Mouse (Mus musculus) heart, embryonic 11.5 days (tissue): ENCODE data around the gene Sorcs2. TPM values are rescaled to one million over a fixed set of nuclear protein-coding genes. Genes with fewer than 3 reads are reported as not detected.
"Not testable (repeated sequence)": the region's sequence is repeated elsewhere in the genome, so short reads cannot be mapped to it uniquely, and the experiment has no call there.

Source experiments
- ATAC-seq: fragments of 200-750 bp; cut with Nextera tagmentation; replicated peaks from 2 replicates; pipeline ENCODE4 v1.8.0; 2017; ENCODE audit warnings: moderate library complexity; ENCODE audit not compliant: insufficient number of reproducible peaks, low FRiP score, low TSS enrichment
- H3K27ac ChIP-seq: fragments of 300-500 bp; sonication (generic); 2 replicates; pipeline ENCODE4 v1.5.1; 2014; ENCODE audit warnings: mild to moderate bottlenecking, low read depth, low read length
- H3K27me3 ChIP-seq: fragments of 300-500 bp; sonication (generic); 2 replicates; pipeline ENCODE4 v1.6.1; 2014; ENCODE audit warnings: mild to moderate bottlenecking, low read length, mixed read lengths; ENCODE audit not compliant: control insufficient read depth, insufficient read depth
- H3K36me3 ChIP-seq: fragments of 300-500 bp; sonication (generic); 2 replicates; pipeline ENCODE4 v1.6.1; 2014; ENCODE audit warnings: mild to moderate bottlenecking, low read length, moderate library complexity, mixed read lengths; ENCODE audit not compliant: control insufficient read depth, insufficient read depth
- H3K4me1 ChIP-seq: fragments of 300-500 bp; sonication (generic); 2 replicates; pipeline ENCODE4 v1.6.1; 2014; ENCODE audit warnings: low read length; ENCODE audit not compliant: control insufficient read depth, insufficient read depth
- H3K4me2 ChIP-seq: fragments of 300-500 bp; sonication (generic); 2 replicates; pipeline ENCODE4 v1.6.1; 2014; ENCODE audit warnings: mild to moderate bottlenecking, moderate library complexity
- H3K4me3 ChIP-seq: fragments of 300-500 bp; sonication (generic); 2 replicates; pipeline ENCODE4 v1.5.1; 2014; ENCODE audit warnings: low read depth, low read length
- H3K9ac ChIP-seq: fragments of 300-500 bp; sonication (generic); 2 replicates; pipeline ENCODE4 v1.6.1; 2014; ENCODE audit warnings: mild to moderate bottlenecking, low read depth, low read length, moderate library complexity
- H3K9me3 ChIP-seq: fragments of 300-500 bp; sonication (generic); replicated peaks from 2 replicates; pipeline ENCODE4 v1.6.1; 2016; ENCODE audit warnings: low read length; ENCODE audit not compliant: control insufficient read depth
- WGBS: fragments of 180-500 bp; shearing (Covaris S2); extraction: QIAGEN DNeasy Blood & Tissue Kit; methylation state at CpG from one replicate; pipeline ENCODE4 v1.1.7; 2014; ENCODE audit not compliant: insufficient replicate concordance; 5-methylcytosine and 5-hydroxymethylcytosine counted together
- polyA plus RNA-seq: library from polyadenylated mRNA; unstranded; fragments of >200 nt; fragmentation: Nextera tagmentation; extraction: Ambion mirVana; gene quantifications from 2 replicates; pipeline ENCODE4 v1.2.1, GENCODE M21; 2014

Sorcs2 gene
- polyA plus RNA-seq, 1 experiment from 2014 or later: 7.3 TPM

DNA sequence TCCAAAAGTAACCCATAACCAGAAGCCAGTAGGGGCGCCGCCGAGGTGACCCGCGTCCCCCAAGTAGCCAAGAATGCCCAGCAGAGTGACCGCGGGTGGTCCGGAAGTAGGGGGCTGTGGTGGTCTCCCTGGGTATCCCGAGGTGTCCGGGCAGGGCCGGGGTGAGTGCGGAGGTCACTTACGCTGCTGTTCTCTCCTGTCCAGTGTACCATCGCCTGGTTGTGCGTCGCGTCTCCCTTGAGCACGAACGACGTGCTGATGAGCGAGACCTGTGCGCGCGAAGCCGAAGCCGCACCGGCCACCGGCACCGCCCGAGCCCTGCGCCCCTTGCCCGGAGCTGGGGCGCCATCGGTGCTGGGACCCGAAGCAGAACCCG lies 567 bp downstream of the Sorcs2 start:
- peaks cover 18% of the 10 kb centered on the region for H3K27me3 ChIP-seq
- WGBS: 0% methylated on average over 36 of the region's 36 CpGs
- H3K4me3 ChIP-seq: peak overlapping the region; percentile 67
- H3K4me1 ChIP-seq: 0 out of 2 replicates have a peak, but pooled peaks cover 3% of the 10 kb centered on the region
- H3K4me2 ChIP-seq: peak overlapping the region; percentile 79
- H3K36me3 ChIP-seq: no peaks in the 10 kb centered on the region
- no peaks in the 10 kb centered on the region for H3K9me3 ChIP-seq
- H3K9ac ChIP-seq: peak overlapping the region; percentile 78
- no peak overlapping the region for H3K27ac ChIP-seq
- ATAC-seq: no peak

DNA sequence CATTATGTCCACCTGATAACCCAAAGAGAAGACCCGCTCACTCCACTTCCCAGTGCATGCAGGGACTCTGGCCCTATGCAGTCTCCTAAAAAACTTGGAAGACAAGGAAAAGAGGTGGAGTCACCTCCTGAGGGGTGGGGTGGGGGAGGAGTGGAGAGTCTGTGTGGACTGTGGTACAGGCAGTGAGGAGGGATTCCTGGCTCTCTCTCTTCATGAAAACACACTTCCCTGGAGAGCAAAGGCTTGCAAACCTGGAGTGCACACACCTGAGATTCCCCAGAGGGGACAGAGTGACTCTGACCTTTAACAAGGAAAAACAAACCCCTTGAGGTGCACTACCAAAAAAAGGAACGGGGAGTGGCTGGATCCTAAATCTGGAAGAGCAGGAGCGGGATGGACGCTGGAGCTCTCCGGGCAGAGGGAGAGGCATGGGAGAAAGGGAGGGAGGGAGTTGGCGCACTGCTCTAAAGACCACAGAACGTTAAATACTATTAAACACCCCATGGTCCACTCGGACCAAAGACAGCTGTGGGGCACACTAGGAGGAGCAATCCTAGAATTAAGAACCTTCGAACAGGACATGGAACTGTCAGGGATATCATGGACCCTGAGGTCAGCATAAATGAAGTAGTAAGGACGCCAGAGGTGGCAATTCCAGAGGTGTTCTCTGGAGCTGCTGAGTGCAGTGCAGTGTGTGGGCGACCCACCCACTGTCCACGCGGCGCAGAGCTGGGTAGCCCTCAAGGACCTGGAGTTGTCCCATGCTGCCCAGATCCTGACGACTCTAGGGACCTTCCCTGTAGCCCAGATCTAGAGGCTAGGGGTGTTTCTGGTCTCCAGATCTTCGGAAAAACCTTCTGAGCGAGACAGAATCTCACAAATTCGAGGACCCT lies 1.2 kb downstream of the Sorcs2 start:
- H3K4me2 ChIP-seq: peak overlapping the region; percentile 79
- no peaks in the 10 kb centered on the region for H3K36me3 ChIP-seq
- H3K27ac ChIP-seq: no peak overlapping the region
- no peaks in the 10 kb centered on the region for H3K9me3 ChIP-seq
- H3K4me1 ChIP-seq: 0 out of 2 replicates have a peak, but pooled peaks cover 3% of the 10 kb centered on the region
- no peak for ATAC-seq
- H3K9ac ChIP-seq: peak overlapping the region; percentile 78
- peaks cover 22% of the 10 kb centered on the region for H3K27me3 ChIP-seq
- peak overlapping the region; percentile 67 for H3K4me3 ChIP-seq
- 7% methylated on average over 18 of the region's 18 CpGs for WGBS

DNA sequence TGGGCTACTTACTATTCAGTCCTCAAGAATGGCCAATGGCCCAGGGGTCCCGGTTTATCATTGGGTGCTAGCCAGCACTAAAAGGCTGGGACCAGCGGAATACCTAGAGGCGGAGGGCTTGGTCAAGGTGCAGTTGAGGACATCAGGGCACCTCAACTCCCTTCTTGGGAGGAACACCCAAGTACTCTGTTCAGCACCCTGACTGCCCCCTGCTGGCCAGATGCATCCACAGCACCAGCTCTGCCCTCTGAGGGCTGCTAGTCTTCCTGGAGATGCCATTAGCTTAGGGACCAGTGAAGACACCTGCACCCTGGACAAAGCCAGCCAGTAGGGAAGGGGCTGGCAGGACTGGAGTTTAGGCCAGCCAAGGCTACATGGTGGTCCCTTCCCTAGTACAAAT lies 1.9 kb downstream of the Sorcs2 start:
- no peaks in the 10 kb centered on the region for H3K36me3 ChIP-seq
- peaks cover 23% of the 10 kb centered on the region for H3K27me3 ChIP-seq
- ATAC-seq: no peak
- WGBS: 79% methylated on average over 3 of the region's 3 CpGs
- no peak overlapping the region for H3K9ac ChIP-seq
- H3K4me3 ChIP-seq: peak overlapping the region; percentile 67; the same call in 1 of the 2 replicates
- 0 out of 2 replicates have a peak, but pooled peaks cover 3% of the 10 kb centered on the region for H3K4me1 ChIP-seq
- H3K27ac ChIP-seq: no peak overlapping the region
- peak overlapping the region; percentile 79 for H3K4me2 ChIP-seq
- no peaks in the 10 kb centered on the region for H3K9me3 ChIP-seq

DNA sequence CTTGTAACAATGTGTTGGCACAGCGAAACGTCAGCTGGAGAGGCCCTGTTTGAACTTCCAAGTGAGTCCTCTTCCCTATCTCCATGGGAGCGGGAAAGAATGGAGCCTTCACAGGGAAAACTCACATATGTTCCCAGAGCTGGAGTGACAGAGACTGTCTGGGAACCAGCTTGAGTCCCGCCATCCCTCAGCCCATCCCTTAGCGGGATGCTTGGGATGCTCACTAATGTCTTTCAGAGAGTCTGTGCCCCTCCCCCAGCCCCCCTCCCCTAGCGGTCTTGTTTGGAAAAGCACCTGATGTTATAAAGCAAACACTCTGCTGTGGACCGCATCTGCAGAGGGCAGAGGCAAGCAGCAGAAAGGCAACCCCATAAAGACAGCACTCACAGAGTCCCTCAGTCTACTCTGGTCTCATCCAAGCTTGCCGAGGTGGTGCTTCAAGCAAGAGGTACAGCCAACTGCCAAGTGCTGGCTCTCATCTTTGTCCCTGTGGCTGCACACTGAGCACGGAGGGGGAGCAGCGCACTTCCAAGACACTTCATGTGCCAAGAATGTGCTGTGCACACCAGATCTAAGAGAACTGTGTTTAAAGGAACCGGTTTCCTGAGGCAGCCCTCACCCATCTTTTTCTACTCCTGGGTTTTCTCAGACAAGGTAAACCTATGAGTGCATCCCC lies 3.0 kb downstream of the Sorcs2 start:
- Histone ChIP-seq H3K9ac (no peak overlapping the region), H3K4me3 (no peak overlapping the region), H3K36me3 (no peaks in the 10 kb centered on the region), H3K27ac (no peak overlapping the region), H3K27me3 (peaks cover 16% of the 10 kb centered on the region), H3K9me3 (no peaks in the 10 kb centered on the region), H3K4me1 (peaks cover 7% of the 10 kb centered on the region), H3K4me2 (no peak overlapping the region)
- WGBS: 50% methylated on average over 11 of the region's 11 CpGs
- no peak for ATAC-seq

DNA sequence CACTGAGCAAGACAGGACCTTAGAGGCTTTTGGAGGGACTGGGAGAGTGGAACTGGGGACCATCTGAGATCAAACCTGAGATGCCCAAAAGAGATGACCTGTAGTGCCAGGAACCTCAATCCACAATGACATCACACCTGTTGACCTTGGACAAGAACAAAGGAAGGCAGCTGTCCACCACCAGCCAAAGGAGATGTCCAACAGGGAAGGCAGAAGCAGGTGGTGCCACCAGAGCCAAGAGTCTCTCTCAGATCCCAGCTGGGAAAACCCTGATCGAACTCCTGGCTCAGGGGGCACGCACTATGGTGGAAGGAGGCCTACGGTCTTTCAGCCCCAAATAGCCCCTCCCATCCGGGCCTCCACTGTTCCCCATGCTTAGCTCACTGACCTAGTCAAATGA lies 6.2 kb downstream of the Sorcs2 start:
- Histone ChIP-seq H3K9ac (no peak overlapping the region), H3K27ac (no peak overlapping the region), H3K27me3 (peaks cover 11% of the 10 kb centered on the region), H3K9me3 (no peaks in the 10 kb centered on the region), H3K4me2 (no peak overlapping the region), H3K4me3 (no peak overlapping the region), H3K36me3 (no peaks in the 10 kb centered on the region), H3K4me1 (peaks cover 17% of the 10 kb centered on the region)
- no peak for ATAC-seq
- 87% methylated on average over 4 of the region's 4 CpGs for WGBS

DNA sequence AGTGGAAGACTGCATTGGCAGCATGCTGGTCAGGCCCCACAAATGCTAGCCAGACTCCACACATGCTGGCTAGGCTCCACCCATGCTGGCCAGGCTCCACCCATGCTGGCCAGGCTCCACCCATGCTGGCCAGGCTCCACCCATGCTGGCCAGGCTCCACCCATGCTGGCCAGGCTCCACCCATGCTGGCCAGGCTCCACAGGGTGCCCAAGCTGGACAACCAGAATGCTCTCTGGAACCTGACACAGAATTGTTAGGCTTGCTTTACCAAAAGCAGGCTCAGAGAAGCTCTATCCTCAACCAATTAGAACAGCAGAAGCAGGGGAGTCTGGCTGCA lies 7.4 kb downstream of the Sorcs2 start:
- H3K4me1 ChIP-seq: peaks cover 27% of the 10 kb centered on the region
- H3K27me3 ChIP-seq: peaks cover 11% of the 10 kb centered on the region
- not testable (repeated sequence) for H3K9me3 ChIP-seq, ATAC-seq, H3K36me3 ChIP-seq, H3K4me3 ChIP-seq, H3K27ac ChIP-seq, H3K9ac ChIP-seq, H3K4me2 ChIP-seq

DNA sequence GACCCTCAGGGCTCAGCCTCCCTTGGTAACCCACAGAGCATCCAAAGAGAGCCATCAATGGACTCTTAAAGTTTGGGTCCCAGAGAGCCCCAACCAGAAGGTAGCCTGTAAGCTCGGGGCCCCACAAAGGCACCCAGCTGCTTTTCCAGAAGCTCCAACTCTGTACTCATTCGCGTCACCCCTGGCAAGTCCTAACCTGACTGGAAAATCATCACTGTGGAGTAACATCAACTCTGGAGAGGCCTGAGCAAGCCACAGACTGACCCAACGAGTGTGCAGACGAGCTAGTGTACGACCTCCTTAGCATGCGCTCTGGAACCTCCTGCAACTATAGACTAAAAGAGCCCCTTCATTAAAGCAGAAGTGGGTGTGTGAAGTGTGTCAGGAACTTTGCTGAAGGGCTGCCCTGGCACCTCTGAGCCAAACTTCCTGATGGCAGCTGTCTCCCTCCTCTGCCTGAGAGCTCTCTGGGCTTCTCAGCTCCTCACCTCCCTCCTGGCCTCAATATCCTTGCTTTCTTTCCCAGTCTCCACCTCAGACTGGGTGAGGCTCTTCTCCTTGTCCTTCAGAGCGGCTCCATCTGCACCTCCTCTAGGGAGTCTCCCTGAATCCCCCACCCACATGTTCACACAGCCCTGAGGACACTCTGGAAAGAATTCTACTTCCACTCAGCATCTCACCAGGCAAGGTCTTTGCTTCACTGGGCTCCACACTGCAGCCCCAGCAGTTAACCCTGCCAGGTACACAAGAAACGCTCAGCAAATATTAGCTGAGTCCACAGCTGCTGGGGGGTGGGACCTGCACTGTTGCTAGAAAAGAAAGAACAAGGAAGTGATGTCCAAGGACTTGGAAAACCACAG lies 8.0 kb downstream of the Sorcs2 start:
- H3K9me3 ChIP-seq: no peaks in the 10 kb centered on the region
- no peak overlapping the region for H3K4me2 ChIP-seq
- WGBS: 77% methylated on average over 9 of the region's 9 CpGs

DNA sequence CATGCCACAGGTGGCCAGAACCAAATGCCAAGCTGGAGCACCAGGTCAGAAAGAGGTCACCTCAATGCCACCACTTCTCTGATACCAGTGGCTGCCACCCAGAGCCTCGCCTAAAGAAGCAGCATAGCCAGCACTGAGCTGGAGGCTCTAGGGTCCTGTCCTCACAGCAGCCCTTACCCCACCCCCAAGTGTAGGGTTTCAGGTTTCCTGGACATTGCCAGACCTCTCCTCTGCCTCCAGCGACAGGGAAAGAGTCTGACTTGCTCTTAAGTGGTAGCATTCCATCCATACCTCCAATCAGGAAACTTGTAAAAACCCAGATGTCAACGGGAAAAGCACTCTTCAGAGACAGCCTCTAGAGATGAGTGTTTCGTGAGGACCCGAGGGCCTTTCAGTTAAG lies 12.9 kb downstream of the Sorcs2 start:
- Histone ChIP-seq H3K9ac (no peak overlapping the region), H3K36me3 (no peaks in the 10 kb centered on the region), H3K27me3 (no peaks in the 10 kb centered on the region), H3K4me1 (peaks cover 59% of the 10 kb centered on the region), H3K4me3 (no peak overlapping the region), H3K27ac (peak overlapping the region; percentile 88), H3K9me3 (no peaks in the 10 kb centered on the region), H3K4me2 (0 out of 2 replicates have a peak overlapping the region, but pooled peaks have one; percentile 3)
- ATAC-seq: peak; percentile 85
- 6% methylated on average over 5 of the region's 5 CpGs for WGBS

More for the DNA sequence above, 8.0 kb downstream of the Sorcs2 start:
- Histone ChIP-seq H3K27ac (peak overlapping the region; percentile 12; the same call in 1 of the 2 replicates), H3K9ac (no peak overlapping the region), H3K4me1 (peaks cover 30% of the 10 kb centered on the region), H3K36me3 (no peaks in the 10 kb centered on the region), H3K27me3 (peaks cover 11% of the 10 kb centered on the region), H3K4me3 (no peak overlapping the region)
- ATAC-seq: no peak
